Mouse (Mus musculus) embryonic fibroblast, embryonic 13.5 days (primary cell): ENCODE measurements around the gene Ereg. TPM values are rescaled to one million over a fixed set of nuclear protein-coding genes. Genes with fewer than 3 reads are reported as not detected.

Source experiments
- H3K27ac ChIP-seq: 2 replicates; pipeline ENCODE4 v1.5.1; 2012; ENCODE audit warnings: low read length, control low read depth, inconsistent platforms; ENCODE audit not compliant: insufficient read depth
- H3K4me1 ChIP-seq: 2 replicates; pipeline ENCODE4 v1.6.1; 2011; ENCODE audit warnings: low read length; ENCODE audit not compliant: control insufficient read depth, insufficient read depth
- H3K4me3 ChIP-seq: 2 replicates; pipeline ENCODE4 v1.5.1; 2011; ENCODE audit warnings: mild to moderate bottlenecking, control low read depth, low read length; ENCODE audit not compliant: insufficient read depth
- CTCF ChIP-seq: IDR thresholded peaks from 2 replicates; pipeline ENCODE4 v1.5.1; 2011; ENCODE audit warnings: mild to moderate bottlenecking, control low read depth, low read length, moderate library complexity, borderline replicate concordance; ENCODE audit not compliant: insufficient read depth
- POLR2A ChIP-seq: IDR thresholded peaks from 2 replicates; pipeline ENCODE4 v1.6.1; 2011; ENCODE audit warnings: low read depth, mild to moderate bottlenecking, control low read depth, low read length, moderate library complexity
- polyA plus RNA-seq: library from polyadenylated mRNA; stranded (reverse); fragments of >200 nt; gene quantifications from 2 replicates; pipeline ENCODE4 v1.2.4, GENCODE M21; 2011; ENCODE audit warnings: low read depth; ENCODE audit not compliant: missing spikeins, insufficient read length

Ereg gene
- polyA plus RNA-seq, 1 experiment: 15.9 TPM

DNA sequence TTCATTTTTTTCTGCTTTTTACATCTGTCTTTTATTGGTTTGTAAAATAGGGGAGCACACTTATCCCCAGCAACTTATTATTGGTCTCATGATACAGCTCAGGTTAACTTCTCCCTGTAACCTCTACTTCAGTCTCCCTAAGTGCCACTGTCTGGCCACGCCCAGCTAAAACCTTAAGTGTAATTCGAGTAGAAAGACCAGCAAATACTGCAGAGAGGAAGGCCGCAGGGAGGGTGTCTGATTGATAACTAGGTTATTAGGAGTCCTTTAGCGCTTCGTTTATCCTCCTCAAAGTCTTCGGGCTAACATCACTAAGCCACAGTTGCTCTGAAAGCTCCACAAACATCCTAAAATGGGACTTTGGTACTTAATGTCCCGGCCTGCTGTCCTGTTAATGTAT is 64.5 kb downstream of the Ereg start:
- Histone ChIP-seq H3K27ac (no peak overlapping the region), H3K4me3 (peak overlapping the region; percentile 55), H3K4me1 (peaks cover 6% of the 10 kb centered on the region; the same call in 1 of the 2 replicates)
- TF ChIP-seq CTCF (no peak), POLR2A (no peak)

DNA sequence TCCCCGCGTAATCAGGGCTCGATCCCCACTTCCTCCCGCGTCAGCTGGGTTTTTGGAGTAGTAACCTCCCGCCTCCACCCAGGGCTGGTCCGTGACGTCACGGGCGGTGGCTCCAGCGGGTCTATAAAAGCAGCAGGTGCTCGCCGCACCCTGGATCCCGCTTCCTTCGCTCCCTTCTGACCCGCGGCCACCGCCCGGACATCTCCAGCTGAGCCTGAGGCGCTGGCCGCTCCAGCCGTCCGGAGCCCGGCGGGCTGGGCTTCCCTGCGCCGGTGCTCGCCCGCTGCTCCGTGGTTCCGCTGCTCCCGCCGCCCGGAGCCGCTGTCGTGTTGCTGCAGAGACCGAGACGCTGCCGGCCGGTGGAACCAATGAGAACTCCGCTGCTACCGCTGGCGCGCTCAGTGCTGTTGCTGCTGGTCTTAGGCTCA is 65.0 kb downstream of the Ereg start, which contains the start of gene Areg:
Areg (plus strand) TSS at position 154 of the 428 bp plus-strand sequence.
- no peak for TF ChIP-seq POLR2A
- no peak for TF ChIP-seq CTCF
- H3K4me1 ChIP-seq: peaks cover 6% of the 10 kb centered on the region; the same call in 1 of the 2 replicates
- H3K27ac ChIP-seq: no peak within 1 kb of the TSS
- H3K4me3 ChIP-seq: peak within 1 kb of the TSS; percentile 55

DNA sequence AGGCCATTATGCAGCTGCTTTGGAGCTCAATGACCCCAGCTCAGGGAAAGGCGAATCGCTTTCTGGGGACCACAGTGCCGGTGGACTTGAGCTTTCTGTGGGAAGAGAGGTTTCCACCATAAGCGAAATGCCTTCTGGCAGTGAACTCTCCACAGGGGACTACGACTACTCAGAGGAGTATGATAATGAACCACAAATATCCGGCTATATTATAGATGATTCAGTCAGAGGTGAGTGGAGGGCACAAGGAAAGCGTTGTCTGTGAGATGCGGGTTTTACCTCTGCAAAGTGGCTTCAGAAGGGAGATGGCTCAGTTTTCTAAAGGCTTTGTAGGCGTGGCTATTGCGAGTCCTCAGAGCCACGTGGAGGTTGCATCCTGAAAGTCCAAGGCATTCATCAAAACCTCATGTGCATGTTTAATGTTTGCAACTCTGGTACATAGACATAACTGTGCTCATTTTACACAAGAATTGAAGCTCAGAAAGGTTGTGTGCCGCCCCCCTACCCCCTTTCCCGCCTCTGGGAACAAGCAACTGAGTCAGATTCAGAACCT is 66.5 kb downstream of the Ereg start:
- TF ChIP-seq CTCF (no peak), POLR2A (no peak)

More for the DNA sequence above, 66.5 kb downstream of the Ereg start:
- Histone ChIP-seq H3K4me1 (peaks cover 6% of the 10 kb centered on the region; the same call in 1 of the 2 replicates), H3K4me3 (no peak overlapping the region), H3K27ac (no peak overlapping the region)

Other genes starting within 250 kb of the Ereg start
- 22.0 and 40.1 TPM in 2 replicates for gene Cxcl1, start 183.4 kb upstream of the Ereg start, polyA plus RNA-seq
- gene Cxcl2, start 170.8 kb upstream of the Ereg start, polyA plus RNA-seq: 3.1 TPM in 1 of 2 replicates, not detected in the other
- 18.5 and 20.1 TPM in 2 replicates for gene Mthfd2l, start 143.5 kb upstream of the Ereg start, polyA plus RNA-seq
- gene Epgn, start 47.2 kb upstream of the Ereg start, polyA plus RNA-seq: not detected in 2 replicates
- 1.1 and 2.5 TPM in 2 replicates for gene Areg, start 65.0 kb downstream of the Ereg start, polyA plus RNA-seq